10 mouse cellular contexts compared by ENCODE assay signal in genomic region chr2:93911942-93912341, GRCm38 (mm10). TPM values are rescaled to one million over a fixed set of nuclear protein-coding genes. Genes with fewer than 3 reads are reported as not detected.
DNase-seq lines count a peak whose midpoint lies in the region; ATAC-seq lines count a peak whose summit lies in the region.
"Had no signal": no experiment of that assay in that cellular context is flagged by ENCODE, and none has a peak within 500 bp of the region (broad histone marks: within the 10 kb centered on the region; RNA-seq: fewer than 3 reads in every experiment).

No protein-coding gene starts in this region.

- DNase-seq in heart, adult 11 months = peak; percentile 81
- DNase-seq in heart, embryonic 10.5 days (ENCODE audit: low spot score) = no peak
- DNase-seq in ovary, postnatal 14 days (ENCODE audit: low spot score) = peak; percentile 20
- DNase-seq in ovary, adult 18-20 months (ENCODE audit: low spot score) = no peak
- peak; percentile 74 to 82 for DNase-seq in cerebellum, postnatal 25 days
- DNase-seq in left cerebral cortex, postnatal 4 days = peak; percentile 81
- no peak for DNase-seq in spleen, postnatal 36 days (ENCODE audit: low spot score in 2 of 2)

- H3K9me3 ChIP-seq in heart, embryonic 10.5 days = no peaks in the 10 kb centered on the region
- H3K9me3 ChIP-seq: liver, embryonic 12.5 days had no signal

- H3K36me3 ChIP-seq in heart, embryonic 10.5 days = no peaks in the 10 kb centered on the region
- H3K36me3 ChIP-seq: liver, embryonic 12.5 days had no signal

- no peak overlapping the region for H3K4me3 ChIP-seq in heart, embryonic 10.5 days
- H3K4me3 ChIP-seq: liver, embryonic 12.5 days; myocyte had no signal

- peaks cover 9% of the 10 kb centered on the region; the same call in 1 of the 2 replicates for H3K4me1 ChIP-seq in heart, embryonic 10.5 days
- H3K4me1 ChIP-seq: liver, embryonic 12.5 days had no signal

- no peak overlapping the region for H3K27ac ChIP-seq in heart, embryonic 10.5 days
- H3K27ac ChIP-seq: liver, embryonic 12.5 days had no signal

- H3K27me3 ChIP-seq in heart, embryonic 10.5 days (ENCODE audit: insufficient read depth, poor library complexity, severe bottlenecking) = peaks cover 5% of the 10 kb centered on the region; the same call in 1 of the 2 replicates

- intact Hi-C loops in left cerebral cortex, postnatal 4 days (cut with DNase I) = no loop called here

- 81% methylated on average over 10 of the region's 10 CpGs for WGBS in heart, embryonic 10.5 days

- ATAC-seq in erythroblast, adult 5-6 weeks (replicated peaks; ENCODE audit: low FRiP score, poor library complexity, severe bottlenecking) = no peak
- ATAC-seq: liver, embryonic 12.5 days had no signal

RNA-seq across cellular contexts. Expression of gene Accsl, which starts 43.0 kb away (rescaled TPM):
- polyA plus RNA-seq in heart, embryonic 10.5 days (2016; fragmentation: Nextera tagmentation; extraction: Ambion mirVana) = 0.12 TPM in 1 of 2 replicates, not detected in the other
- under 1 TPM in 1 of 2 experiments, not detected in 1; 0.68 TPM for total RNA-seq in left cerebral cortex, postnatal 4 days (2021)
- total RNA-seq in erythroblast, adult 5-6 weeks (2015; ENCODE audit: low replicate concordance) = not detected in 2 replicates
- not detected in 2 replicates for total RNA-seq in erythroblast, adult 5-6 weeks (2017; ENCODE audit: low replicate concordance)
- polyA plus RNA-seq: liver, embryonic 12.5 days had no signal

RNA-seq across cellular contexts. Expression of gene Gm13889, which starts 45.1 kb away (rescaled TPM):
- polyA plus RNA-seq in heart, embryonic 10.5 days (2016; fragmentation: Nextera tagmentation; extraction: Ambion mirVana) = 2.6 and 3.1 TPM in 2 replicates
- 10 to 100 TPM; 44.3 to 45.6 TPM for total RNA-seq in left cerebral cortex, postnatal 4 days (2021)
- not detected in 2 replicates for total RNA-seq in erythroblast, adult 5-6 weeks (2015; ENCODE audit: low replicate concordance)
- not detected in 2 replicates for total RNA-seq in erythroblast, adult 5-6 weeks (2017; ENCODE audit: low replicate concordance)

Comparison
In these comparisons a context has a peak if more than half of its experiments do, and no peak if none do; other contexts are left out.
1. DNase-seq: peak in heart, adult 11 months (single experiment), ovary, postnatal 14 days (single experiment), cerebellum, postnatal 25 days (2 of 2) and left cerebral cortex, postnatal 4 days (single experiment); none in heart, embryonic 10.5 days (single experiment), ovary, adult 18-20 months (single experiment) and spleen, postnatal 36 days (0 of 2).
2. RNA of gene Gm13889, which starts 45.1 kb away (total RNA-seq): 44.3 to 45.6 TPM in left cerebral cortex, postnatal 4 days; not detected in erythroblast, adult 5-6 weeks; every median in the first group is over 10 times any median in the second.